Mouse (Mus musculus): ENCODE measurements around the gene Znrd1. TPM values are rescaled to one million over a fixed set of nuclear protein-coding genes. Genes with fewer than 3 reads are reported as not detected.

Gene Znrd1
- polyA plus RNA-seq, 1 experiment from 2014 or later, result 62.2 TPM

Other genes starting within 250 kb of the Znrd1 start
- gene H2-M10.5, start 185.6 kb downstream of the Znrd1 start, polyA plus RNA-seq (2014; fragmentation: Nextera tagmentation; extraction: Ambion mirVana), result not detected in 2 replicates
- gene H2-M10.6, start 146.4 kb downstream of the Znrd1 start, polyA plus RNA-seq (2014; fragmentation: Nextera tagmentation; extraction: Ambion mirVana), result not detected in 2 replicates
- gene Trim26, start 121.4 kb downstream of the Znrd1 start, polyA plus RNA-seq (2014; fragmentation: Nextera tagmentation; extraction: Ambion mirVana), result 16.6 and 20.7 TPM in 2 replicates
- gene Trim15, start 91.3 kb downstream of the Znrd1 start, polyA plus RNA-seq (2014; fragmentation: Nextera tagmentation; extraction: Ambion mirVana), result 0.18 and 0.29 TPM in 2 replicates
- 70.1 and 81.4 TPM in 2 replicates for gene Trim10, start 89.0 kb downstream of the Znrd1 start, polyA plus RNA-seq (2014; fragmentation: Nextera tagmentation; extraction: Ambion mirVana)
- gene Trim40, start 68.4 kb downstream of the Znrd1 start, polyA plus RNA-seq (2014; fragmentation: Nextera tagmentation; extraction: Ambion mirVana), result not detected in 2 replicates
- gene Trim31, start 60.4 kb downstream of the Znrd1 start, polyA plus RNA-seq (2014; fragmentation: Nextera tagmentation; extraction: Ambion mirVana), result not detected in 2 replicates
- gene Rnf39, start 15.6 kb downstream of the Znrd1 start, polyA plus RNA-seq (2014; fragmentation: Nextera tagmentation; extraction: Ambion mirVana), result 0.14 TPM in 1 of 2 replicates, not detected in the other
- 78.5 and 84.7 TPM in 2 replicates for gene Ppp1r11, start 6.8 kb downstream of the Znrd1 start, polyA plus RNA-seq (2014; fragmentation: Nextera tagmentation; extraction: Ambion mirVana)
- 5.4 and 6.6 TPM in 2 replicates for gene Znrd1as, start within 50 bp of the Znrd1 start, polyA plus RNA-seq (2014; fragmentation: Nextera tagmentation; extraction: Ambion mirVana)
- gene 2410137M14Rik, start 22.7 kb upstream of the Znrd1 start, polyA plus RNA-seq (2014; fragmentation: Nextera tagmentation; extraction: Ambion mirVana), result not detected in 2 replicates
- gene H2-M5, start 31.0 kb upstream of the Znrd1 start, polyA plus RNA-seq (2014; fragmentation: Nextera tagmentation; extraction: Ambion mirVana), result 0.08 and 0.09 TPM in 2 replicates
- gene Zfp57, start 42.6 kb upstream of the Znrd1 start, polyA plus RNA-seq (2014; fragmentation: Nextera tagmentation; extraction: Ambion mirVana), result 28.3 and 28.8 TPM in 2 replicates
- 0.14 TPM in 1 of 2 replicates, not detected in the other for gene Mog, start 64.8 kb upstream of the Znrd1 start, polyA plus RNA-seq (2014; fragmentation: Nextera tagmentation; extraction: Ambion mirVana)
- gene Gabbr1, start 87.4 kb upstream of the Znrd1 start, polyA plus RNA-seq (2014; fragmentation: Nextera tagmentation; extraction: Ambion mirVana), result 2.9 and 3.9 TPM in 2 replicates
- gene Olfr90, start 129.9 kb upstream of the Znrd1 start, polyA plus RNA-seq (2014; fragmentation: Nextera tagmentation; extraction: Ambion mirVana), result not detected in 2 replicates
- 0.06 TPM in 1 of 2 replicates, not detected in the other for gene Olfr91, start 139.7 kb upstream of the Znrd1 start, polyA plus RNA-seq (2014; fragmentation: Nextera tagmentation; extraction: Ambion mirVana)
- gene Olfr92, start 161.5 kb upstream of the Znrd1 start, polyA plus RNA-seq (2014; fragmentation: Nextera tagmentation; extraction: Ambion mirVana), result not detected in 2 replicates
- gene Olfr93, start 202.9 kb upstream of the Znrd1 start, polyA plus RNA-seq (2014; fragmentation: Nextera tagmentation; extraction: Ambion mirVana), result not detected in 2 replicates
- gene Ubd, start 235.3 kb upstream of the Znrd1 start, polyA plus RNA-seq (2014; fragmentation: Nextera tagmentation; extraction: Ambion mirVana), result not detected in 2 replicates
- gene Olfr94, start 242.4 kb upstream of the Znrd1 start, polyA plus RNA-seq (2014; fragmentation: Nextera tagmentation; extraction: Ambion mirVana), result not detected in 2 replicates